Comparison of ENCODE assay signal across 9 mouse cellular contexts in genomic region chr9:102721406-102721978, GRCm38 (mm10). TPM values are rescaled to one million over a fixed set of nuclear protein-coding genes. Genes with fewer than 3 reads are reported as not detected.
A peak's percentile ranks its signal among the peaks of the same experiment; 100 is the strongest.
DNase-seq lines count a peak whose midpoint lies in the region; ATAC-seq and TF ChIP-seq lines count a peak whose summit lies in the region.
"Had no signal": no experiment of that assay in that cellular context is flagged by ENCODE, and none has a peak within 500 bp of the region (broad histone marks: within the 10 kb centered on the region; RNA-seq: fewer than 3 reads in every experiment).

No protein-coding gene starts in this region.

- no peaks in the 10 kb centered on the region for H3K27me3 ChIP-seq in lung, embryonic 14.5 days (ENCODE audit: insufficient read depth, low read length)
- no peaks in the 10 kb centered on the region for H3K27me3 ChIP-seq in forebrain, embryonic 15.5 days
- no peaks in the 10 kb centered on the region for H3K27me3 ChIP-seq in limb, embryonic 11.5 days (ENCODE audit: control insufficient read depth, insufficient read depth, low read length)
- no peaks in the 10 kb centered on the region for H3K27me3 ChIP-seq in neural tube, embryonic 15.5 days (replicated peaks)

- H3K4me3 ChIP-seq in lung, embryonic 14.5 days (ENCODE audit: low read depth, low read length) = peak overlapping the region; percentile 94
- peak overlapping the region; percentile 92 for H3K4me3 ChIP-seq in forebrain, embryonic 15.5 days
- peak overlapping the region; percentile 90 for H3K4me3 ChIP-seq in limb, embryonic 11.5 days (ENCODE audit: low read depth, low read length)
- peak overlapping the region; percentile 87 for H3K4me3 ChIP-seq in neural tube, embryonic 15.5 days (replicated peaks)

- H3K27ac ChIP-seq in lung, embryonic 14.5 days (ENCODE audit: low read depth) = peak overlapping the region; percentile 43
- peak overlapping the region; percentile 78 for H3K27ac ChIP-seq in forebrain, embryonic 15.5 days (replicated peaks)
- no peak overlapping the region for H3K27ac ChIP-seq in limb, embryonic 11.5 days (replicated peaks; ENCODE audit: low read depth, low read length)
- H3K27ac ChIP-seq in neural tube, embryonic 15.5 days (replicated peaks) = peak overlapping the region; percentile 18

- H3K9ac ChIP-seq in lung, embryonic 14.5 days = peak overlapping the region; percentile 98
- H3K9ac ChIP-seq in forebrain, embryonic 15.5 days (replicated peaks) = peak overlapping the region; percentile 97
- peak overlapping the region; percentile 4; the same call in 1 of the 2 replicates for H3K9ac ChIP-seq in limb, embryonic 11.5 days (ENCODE audit: low read length)
- peak overlapping the region; percentile 90 for H3K9ac ChIP-seq in neural tube, embryonic 15.5 days (replicated peaks)

- no peak for DNase-seq in lung, embryonic 14.5 days
- DNase-seq in lung, adult 18-20 months = no peak
- no peak for DNase-seq in limb, embryonic 11.5 days (ENCODE audit: low spot score)
- no peak for DNase-seq in right cerebral cortex, postnatal 4 days
- no peak for DNase-seq in left cerebral cortex, postnatal 4 days
- no peak for DNase-seq in retina, embryonic 14.5 days (ENCODE audit: low spot score)
- DNase-seq: right cerebral cortex, postnatal 25 days had no signal

- ATAC-seq in lung, embryonic 14.5 days (ENCODE audit: insufficient read depth) = no peak
- no peak for ATAC-seq in forebrain, embryonic 15.5 days (replicated peaks)
- ATAC-seq in limb, embryonic 11.5 days (ENCODE audit: insufficient number of reproducible peaks, low FRiP score, low TSS enrichment, low read depth) = no peak
- no peak for ATAC-seq in neural tube, embryonic 15.5 days (ENCODE audit: low FRiP score)

- intact Hi-C loops in left cerebral cortex, postnatal 4 days (cut with DNase I) = loop anchor here (10.0 kb wide), 1 partner anchor 143 kb away; no protein-coding TSS in a partner anchor

- peaks cover 64% of the 10 kb centered on the region for H3K36me3 ChIP-seq in lung, embryonic 14.5 days (ENCODE audit: insufficient read depth)
- peaks cover 44% of the 10 kb centered on the region for H3K36me3 ChIP-seq in forebrain, embryonic 15.5 days
- peaks cover 25% of the 10 kb centered on the region for H3K36me3 ChIP-seq in limb, embryonic 11.5 days (ENCODE audit: control insufficient read depth, insufficient read depth, low read length)
- H3K36me3 ChIP-seq in neural tube, embryonic 15.5 days = peaks cover 47% of the 10 kb centered on the region

- peaks cover 56% of the 10 kb centered on the region for H3K4me1 ChIP-seq in lung, embryonic 14.5 days (ENCODE audit: insufficient read depth)
- peaks cover 80% of the 10 kb centered on the region for H3K4me1 ChIP-seq in forebrain, embryonic 15.5 days
- peaks cover 63% of the 10 kb centered on the region for H3K4me1 ChIP-seq in limb, embryonic 11.5 days (ENCODE audit: control insufficient read depth, insufficient read depth, low read length)
- peaks cover 79% of the 10 kb centered on the region for H3K4me1 ChIP-seq in neural tube, embryonic 15.5 days

- no peaks in the 10 kb centered on the region for H3K9me3 ChIP-seq in lung, embryonic 14.5 days (ENCODE audit: low read depth, low read length)
- H3K9me3 ChIP-seq in forebrain, embryonic 15.5 days = no peaks in the 10 kb centered on the region
- no peaks in the 10 kb centered on the region for H3K9me3 ChIP-seq in limb, embryonic 11.5 days (ENCODE audit: control insufficient read depth, low read length)
- H3K9me3 ChIP-seq in neural tube, embryonic 15.5 days (replicated peaks) = no peaks in the 10 kb centered on the region

- peak overlapping the region; percentile 78 for H3K4me2 ChIP-seq in lung, embryonic 14.5 days
- peak overlapping the region; percentile 63 for H3K4me2 ChIP-seq in forebrain, embryonic 15.5 days (replicated peaks)
- H3K4me2 ChIP-seq in limb, embryonic 11.5 days (ENCODE audit: low read depth, severe bottlenecking) = peak overlapping the region; percentile 79
- peak overlapping the region; percentile 69 for H3K4me2 ChIP-seq in neural tube, embryonic 15.5 days

- WGBS in lung, embryonic 14.5 days = 30% methylated on average over 3 of the region's 3 CpGs
- whole genome bisulfite sequencing in forebrain, embryonic 15.5 days = 23% methylated on average over 3 of the region's 3 CpGs
- 69% methylated on average over 3 of the region's 3 CpGs for WGBS in limb, embryonic 11.5 days
- whole genome bisulfite sequencing in neural tube, embryonic 15.5 days = 28% methylated on average over 3 of the region's 3 CpGs

- no peak for TF ChIP-seq CTCF in lung, embryonic 14.5 days (IDR thresholded peaks at IDR 0.05; ENCODE audit: low read depth)

RNA-seq across cellular contexts. Expression of gene Amotl2, which starts 5.0 kb away (rescaled TPM):
- polyA plus RNA-seq in lung, embryonic 14.5 days (2014; fragmentation: Nextera tagmentation; extraction: Ambion mirVana) = 40.3 and 49.4 TPM in 2 replicates
- polyA plus RNA-seq in forebrain, embryonic 15.5 days (2015; fragmentation: Nextera tagmentation; extraction: Ambion mirVana) = 65.9 and 69.9 TPM in 2 replicates
- polyA plus RNA-seq in limb, embryonic 11.5 days (2014; fragmentation: Nextera tagmentation; extraction: Ambion mirVana) = 34.3 and 40.6 TPM in 2 replicates
- 41.5 and 57.0 TPM in 2 replicates for polyA plus RNA-seq in neural tube, embryonic 15.5 days (2015; fragmentation: Nextera tagmentation; extraction: Ambion mirVana)
- total RNA-seq in left cerebral cortex, postnatal 4 days (2021) = 10 to 100 TPM; 42.3 to 45.5 TPM

Comparison
In these comparisons a context has a peak if more than half of its experiments do, and no peak if none do; other contexts are left out.
1. H3K9ac ChIP-seq: peak in every context shown above with its lines; median percentile 98 in lung, embryonic 14.5 days; 97 in forebrain, embryonic 15.5 days; 90 in neural tube, embryonic 15.5 days; 4 in limb, embryonic 11.5 days.